Mouse (Mus musculus) heart, embryonic 15.5 days (tissue): ENCODE measurements around the gene Ropn1l. TPM values are rescaled to one million over a fixed set of nuclear protein-coding genes. Genes with fewer than 3 reads are reported as not detected.

Experiments
- ATAC-seq: fragments of 200-750 bp; cut with Nextera tagmentation; replicated peaks from 2 replicates; pipeline ENCODE4 v1.8.0; 2017; ENCODE audit warnings: low read depth, moderate TSS enrichment; ENCODE audit not compliant: insufficient number of reproducible peaks, insufficient read depth, low FRiP score
- H3K27ac ChIP-seq: fragments of 300-500 bp; sonication (generic); 2 replicates; pipeline ENCODE4 v1.5.1; 2015; ENCODE audit warnings: mild to moderate bottlenecking, inconsistent platforms
- H3K27me3 ChIP-seq: fragments of 300-500 bp; sonication (generic); 2 replicates; pipeline ENCODE4 v1.6.1; 2015; ENCODE audit warnings: inconsistent platforms
- H3K36me3 ChIP-seq: fragments of 300-500 bp; sonication (generic); 2 replicates; pipeline ENCODE4 v1.6.1; 2015; ENCODE audit warnings: mild to moderate bottlenecking, inconsistent platforms
- H3K4me1 ChIP-seq: fragments of 300-500 bp; sonication (generic); replicated peaks from 2 replicates; pipeline ENCODE4 v1.6.1; 2015; ENCODE audit warnings: inconsistent platforms
- H3K4me2 ChIP-seq: fragments of 300-500 bp; sonication (generic); 2 replicates; pipeline ENCODE4 v1.6.1; 2015; ENCODE audit warnings: inconsistent platforms, mild to moderate bottlenecking, moderate library complexity
- H3K4me3 ChIP-seq: fragments of 300-500 bp; sonication (generic); 2 replicates; pipeline ENCODE4 v1.5.1; 2015; ENCODE audit warnings: mild to moderate bottlenecking, inconsistent platforms
- H3K9ac ChIP-seq: fragments of 300-500 bp; sonication (generic); 2 replicates; pipeline ENCODE4 v1.6.1; 2015; ENCODE audit warnings: mild to moderate bottlenecking, inconsistent platforms
- H3K9me3 ChIP-seq: fragments of 300-500 bp; sonication (generic); replicated peaks from 2 replicates; pipeline ENCODE4 v1.6.1; 2016; ENCODE audit warnings: inconsistent platforms
- WGBS: fragments of 180-500 bp; shearing (Covaris S2); methylation state at CpG from one replicate; pipeline ENCODE4 v1.1.7; 2015; ENCODE audit warnings: mixed read lengths; 5-methylcytosine and 5-hydroxymethylcytosine counted together
- polyA plus RNA-seq: library from polyadenylated mRNA; unstranded; fragments of >200 nt; fragmentation: Nextera tagmentation; extraction: Ambion mirVana; gene quantifications from 2 replicates; pipeline ENCODE4 v1.2.1, GENCODE M21; 2015

Ropn1l gene
- polyA plus RNA-seq, 1 experiment from 2014 or later, result 1.7 TPM

DNA sequence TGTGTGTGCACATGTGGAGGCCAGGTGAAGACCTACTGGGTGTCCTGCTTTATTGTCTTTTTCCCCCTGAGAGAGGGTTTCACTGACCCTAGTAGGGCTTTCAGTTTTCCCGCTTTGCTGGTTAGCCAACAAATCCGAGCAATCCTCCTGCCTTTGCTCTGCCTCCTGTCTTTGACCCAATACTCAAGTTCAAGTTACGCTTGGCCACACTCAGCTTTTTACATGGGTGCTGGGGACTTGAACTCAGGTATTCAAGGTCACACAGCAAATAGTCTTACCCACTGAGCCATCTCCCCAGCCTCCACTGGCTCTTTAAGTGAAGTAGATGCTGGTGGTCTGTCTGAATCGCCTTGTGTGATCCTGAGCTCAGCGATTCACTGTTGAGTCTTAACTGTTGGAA is 46.7 kb downstream of the Ropn1l start:
- Histone ChIP-seq H3K4me2 (no peak overlapping the region), H3K4me3 (no peak overlapping the region), H3K27me3 (no peaks in the 10 kb centered on the region), H3K4me1 (peaks cover 4% of the 10 kb centered on the region; the same call in 1 of the 2 replicates), H3K9me3 (no peaks in the 10 kb centered on the region), H3K9ac (no peak overlapping the region), H3K36me3 (no peaks in the 10 kb centered on the region), H3K27ac (no peak overlapping the region)
- WGBS, result 85% methylated on average over 5 of the region's 5 CpGs
- no peak for ATAC-seq

DNA sequence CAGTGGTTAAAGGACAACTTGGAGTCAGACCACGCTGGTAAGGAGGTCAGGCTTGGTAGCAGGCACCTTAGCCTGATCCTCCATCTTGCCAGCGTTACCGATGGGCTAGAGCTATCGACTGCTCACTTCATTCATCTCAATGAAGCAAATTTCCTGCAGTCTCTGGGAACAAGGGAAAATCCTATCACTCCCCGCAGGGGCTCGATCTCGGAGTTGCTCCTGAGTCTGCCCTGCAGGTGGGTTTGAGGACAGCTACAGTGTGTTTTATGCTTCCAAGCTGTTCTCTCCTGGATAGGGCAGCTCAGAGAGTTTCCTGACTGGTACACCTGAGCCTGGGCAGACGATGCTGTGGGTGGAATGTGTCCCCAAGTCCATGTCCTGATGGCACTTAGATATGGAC is 49.2 kb downstream of the Ropn1l start:
- Histone ChIP-seq H3K9ac (no peak overlapping the region), H3K4me3 (no peak overlapping the region)
- 84% methylated on average over 8 of the region's 8 CpGs for WGBS

DNA sequence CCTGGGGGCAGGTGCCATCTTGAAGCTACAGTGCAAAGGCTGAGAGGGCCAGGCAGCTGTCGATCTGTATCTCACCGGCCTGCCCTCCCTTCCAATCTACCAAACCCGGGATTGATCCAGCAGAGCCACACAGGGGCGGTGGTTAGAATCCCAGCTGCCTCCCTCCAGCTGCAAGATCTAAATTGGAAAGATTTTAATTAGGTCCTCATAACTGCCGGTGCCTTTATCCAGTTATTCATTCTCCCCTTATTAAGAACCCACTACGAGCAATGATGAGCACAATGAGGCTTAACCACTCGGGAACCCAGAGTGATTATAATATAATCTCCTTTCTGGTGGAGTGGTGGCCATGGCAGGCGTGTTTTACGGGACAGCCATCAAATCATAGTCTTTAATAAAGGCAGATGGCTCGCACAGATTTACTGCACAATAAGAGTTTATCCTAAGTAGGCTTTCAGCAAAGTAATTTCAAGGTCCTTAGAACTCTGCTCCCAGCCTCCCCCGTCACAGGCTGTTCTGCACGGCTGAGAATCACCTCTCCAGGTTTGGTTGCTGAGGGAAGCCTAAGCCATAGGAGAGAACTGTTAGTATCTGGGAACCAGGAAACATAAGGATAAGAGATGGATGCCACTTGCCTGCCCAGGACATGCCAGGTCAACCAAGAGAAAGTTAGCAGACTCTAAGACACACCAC is 51.2 kb downstream of the Ropn1l start:
- no peak for ATAC-seq
- no peak overlapping the region for H3K4me2 ChIP-seq
- no peak overlapping the region for H3K9ac ChIP-seq
- H3K27me3 ChIP-seq, result no peaks in the 10 kb centered on the region
- H3K36me3 ChIP-seq, result no peaks in the 10 kb centered on the region
- peaks cover 7% of the 10 kb centered on the region; the same call in 1 of the 2 replicates for H3K4me1 ChIP-seq
- WGBS, result 79% methylated on average over 12 of the region's 12 CpGs
- H3K4me3 ChIP-seq, result no peak overlapping the region
- H3K27ac ChIP-seq, result no peak overlapping the region
- H3K9me3 ChIP-seq, result no peaks in the 10 kb centered on the region

More for the DNA sequence above, 49.2 kb downstream of the Ropn1l start:
- Histone ChIP-seq H3K9me3 (no peaks in the 10 kb centered on the region), H3K27me3 (no peaks in the 10 kb centered on the region), H3K4me1 (peaks cover 8% of the 10 kb centered on the region; the same call in 1 of the 2 replicates), H3K27ac (no peak overlapping the region), H3K36me3 (no peaks in the 10 kb centered on the region), H3K4me2 (no peak overlapping the region)
- ATAC-seq, result no peak

DNA sequence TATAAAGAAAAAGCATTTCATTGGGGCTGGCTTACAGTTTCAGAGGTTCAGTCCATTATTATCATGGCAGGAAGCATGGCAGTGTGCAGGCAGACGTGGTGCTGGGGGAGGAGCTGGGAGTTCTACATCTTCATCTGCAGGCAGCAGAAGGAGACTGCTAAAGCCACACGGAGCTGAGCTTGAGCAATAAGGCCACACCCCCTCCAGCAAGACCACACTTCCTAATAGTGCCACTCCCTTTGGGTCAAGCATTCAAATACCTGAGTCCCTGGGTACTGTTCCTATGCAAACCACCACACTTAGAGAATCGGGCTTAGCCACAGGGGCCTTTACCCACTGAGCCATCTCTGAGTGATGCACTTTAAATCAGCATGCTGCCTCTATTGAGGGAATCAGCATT is 52.6 kb downstream of the Ropn1l start:
- WGBS, result 51% methylated on average over 3 of the region's 3 CpGs
- Histone ChIP-seq H3K9me3 (no peaks in the 10 kb centered on the region), H3K27ac (no peak overlapping the region), H3K4me2 (no peak overlapping the region), H3K36me3 (no peaks in the 10 kb centered on the region), H3K9ac (no peak overlapping the region), H3K27me3 (no peaks in the 10 kb centered on the region), H3K4me3 (no peak overlapping the region), H3K4me1 (peaks cover 18% of the 10 kb centered on the region)
- no peak for ATAC-seq

DNA sequence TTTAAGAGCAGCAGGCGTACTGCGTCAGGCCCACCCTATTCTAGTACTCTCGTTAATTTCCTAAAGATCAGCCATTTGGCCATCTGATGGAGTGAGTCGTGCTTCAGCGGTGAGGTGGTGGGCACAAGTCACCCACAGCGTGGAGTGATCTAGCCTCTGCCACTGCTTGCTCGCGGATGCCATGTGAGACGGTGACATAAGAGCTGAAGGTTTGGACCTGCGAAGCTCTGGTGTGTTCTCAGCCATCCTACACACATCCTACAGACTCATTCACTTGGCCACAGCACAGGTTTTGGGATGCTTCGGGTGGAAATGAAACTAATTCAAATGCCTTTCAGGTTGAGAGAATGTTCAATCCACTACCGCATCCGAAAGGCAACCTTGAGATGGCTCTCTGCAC is 54.8 kb downstream of the Ropn1l start:
- Histone ChIP-seq H3K9ac (no peak overlapping the region), H3K27me3 (no peaks in the 10 kb centered on the region), H3K9me3 (no peaks in the 10 kb centered on the region), H3K36me3 (no peaks in the 10 kb centered on the region), H3K27ac (no peak overlapping the region), H3K4me2 (no peak overlapping the region), H3K4me1 (peaks cover 23% of the 10 kb centered on the region), H3K4me3 (no peak overlapping the region)
- ATAC-seq, result no peak
- 94% methylated on average over 13 of the region's 13 CpGs for WGBS

DNA sequence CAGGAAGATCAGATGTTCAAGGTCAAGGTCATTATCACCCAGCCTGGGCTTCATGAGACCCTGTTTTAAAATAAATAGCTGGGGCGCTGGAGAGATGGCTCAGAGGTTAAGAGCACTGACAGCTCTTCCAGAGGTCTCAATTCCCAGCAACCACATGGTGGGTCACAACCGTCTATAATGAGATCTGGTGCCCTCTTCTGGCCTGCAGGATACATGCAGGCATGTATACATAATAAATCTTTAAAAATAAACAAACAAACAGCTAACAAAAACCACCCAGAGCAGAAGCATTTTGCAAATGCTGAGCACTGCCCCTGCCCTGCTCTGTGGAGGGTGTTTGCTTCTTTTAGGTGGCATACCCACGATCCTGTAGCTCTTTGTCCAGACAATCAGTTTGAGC is 56.2 kb downstream of the Ropn1l start:
- no peaks in the 10 kb centered on the region for H3K36me3 ChIP-seq
- no peaks in the 10 kb centered on the region for H3K9me3 ChIP-seq
- H3K27me3 ChIP-seq, result no peaks in the 10 kb centered on the region
- WGBS, result 83% methylated on average over 3 of the region's 3 CpGs
- no peak overlapping the region for H3K4me3 ChIP-seq
- H3K9ac ChIP-seq, result no peak overlapping the region
- H3K4me2 ChIP-seq, result no peak overlapping the region
- peak overlapping the region; percentile 92 for H3K27ac ChIP-seq
- no peak for ATAC-seq
- H3K4me1 ChIP-seq, result peaks cover 27% of the 10 kb centered on the region

DNA sequence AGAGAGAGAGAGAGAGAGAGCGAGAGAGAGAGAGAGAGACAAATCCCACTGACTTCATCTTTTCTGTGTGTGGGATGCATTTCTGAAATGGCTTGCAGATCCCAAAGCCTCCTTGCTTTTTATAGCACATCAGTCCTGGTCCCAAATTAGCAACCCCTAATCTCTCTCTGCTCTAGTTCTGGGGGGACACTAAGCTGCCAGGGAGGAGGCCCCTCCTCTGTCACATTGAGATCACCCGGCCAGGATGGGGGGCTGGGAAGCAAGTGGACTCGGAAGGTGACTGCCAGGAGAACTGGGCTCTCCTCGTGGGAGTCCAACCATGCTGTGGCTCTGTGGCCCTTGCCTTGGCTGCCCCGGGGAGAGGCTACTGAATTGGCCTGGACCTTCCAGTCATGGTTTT is 56.8 kb downstream of the Ropn1l start:
- Histone ChIP-seq H3K4me3 (no peak overlapping the region), H3K9me3 (no peaks in the 10 kb centered on the region), H3K27me3 (no peaks in the 10 kb centered on the region), H3K4me1 (peaks cover 31% of the 10 kb centered on the region), H3K9ac (no peak overlapping the region), H3K27ac (peak overlapping the region; percentile 92), H3K4me2 (peak overlapping the region; percentile 24), H3K36me3 (no peaks in the 10 kb centered on the region)
- WGBS, result 41% methylated on average over 5 of the region's 5 CpGs
- peak; percentile 80 for ATAC-seq

DNA sequence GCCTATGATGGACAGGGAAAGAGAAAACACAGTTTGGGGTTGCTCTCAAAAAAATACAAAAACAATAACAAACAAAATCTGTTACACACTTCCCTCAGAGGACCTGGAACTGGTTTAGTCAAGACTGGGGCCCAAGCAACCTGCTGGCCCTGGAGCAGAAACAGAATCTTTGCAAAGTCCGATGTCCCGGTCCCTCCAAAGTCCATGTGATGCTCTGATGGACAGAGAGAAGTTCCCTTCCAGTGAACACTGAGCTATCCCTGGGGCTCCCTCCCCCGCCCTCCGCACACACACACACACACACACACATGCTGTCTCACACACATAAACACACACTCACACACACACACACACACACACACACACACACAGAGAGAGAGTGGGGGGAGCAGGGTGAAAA is 57.6 kb downstream of the Ropn1l start:
- Histone ChIP-seq H3K27ac (peak overlapping the region; percentile 92), H3K4me1 (peaks cover 31% of the 10 kb centered on the region), H3K4me2 (no peak overlapping the region), H3K9me3 (no peaks in the 10 kb centered on the region), H3K4me3 (no peak overlapping the region), H3K9ac (no peak overlapping the region), H3K27me3 (no peaks in the 10 kb centered on the region), H3K36me3 (no peaks in the 10 kb centered on the region)
- no peak for ATAC-seq
- 62% methylated on average over 4 of the region's 4 CpGs for WGBS

DNA sequence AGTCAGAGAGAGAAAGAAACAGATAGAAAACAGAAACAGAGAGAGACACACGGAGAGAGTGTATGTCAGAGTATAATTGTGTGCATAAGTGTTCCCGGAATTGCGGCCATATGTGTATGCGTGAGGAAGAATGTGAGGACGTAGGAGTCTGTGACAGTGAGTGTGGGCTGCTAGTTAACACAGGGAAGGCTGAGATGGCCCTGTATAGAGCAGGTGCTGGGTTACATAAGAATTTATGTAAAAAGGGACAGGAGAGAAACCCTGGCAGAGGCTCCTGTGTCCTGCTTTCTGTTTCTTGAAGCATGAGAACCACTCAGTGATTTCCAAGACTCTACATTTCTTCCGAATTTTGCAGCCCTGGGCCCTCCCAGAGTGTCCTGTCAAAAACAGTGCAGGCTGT is 60.1 kb downstream of the Ropn1l start:
- no peak for ATAC-seq
- WGBS, result 76% methylated on average over 6 of the region's 6 CpGs
- H3K9me3 ChIP-seq, result no peaks in the 10 kb centered on the region

DNA sequence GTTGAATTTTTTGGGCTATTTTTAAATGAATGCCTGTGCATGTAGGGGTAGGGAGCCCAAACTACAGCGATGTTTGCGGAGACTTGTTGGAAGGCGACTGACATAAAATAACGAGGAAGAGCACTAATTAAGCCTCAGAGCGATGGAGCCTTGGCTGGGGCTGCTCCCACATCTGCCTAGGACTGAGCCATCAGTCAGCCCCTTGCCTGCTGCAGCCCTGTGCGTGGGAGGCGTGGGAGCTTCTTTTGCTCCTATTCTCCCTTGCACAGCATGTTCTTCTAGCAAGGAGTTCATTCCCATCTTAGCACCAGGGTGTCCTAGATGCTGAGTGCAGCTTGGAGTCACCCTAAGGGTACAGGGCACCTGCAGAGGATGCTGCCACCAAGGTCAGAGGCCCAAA is 60.8 kb downstream of the Ropn1l start:
- Histone ChIP-seq H3K36me3 (no peaks in the 10 kb centered on the region), H3K27me3 (no peaks in the 10 kb centered on the region), H3K4me1 (peaks cover 27% of the 10 kb centered on the region), H3K4me3 (no peak overlapping the region), H3K9ac (no peak overlapping the region), H3K4me2 (no peak overlapping the region), H3K27ac (no peak overlapping the region), H3K9me3 (no peaks in the 10 kb centered on the region)
- 72% methylated on average over 7 of the region's 7 CpGs for WGBS
- ATAC-seq, result no peak

More for the DNA sequence above, 60.1 kb downstream of the Ropn1l start:
- Histone ChIP-seq H3K4me2 (no peak overlapping the region), H3K27me3 (no peaks in the 10 kb centered on the region), H3K27ac (no peak overlapping the region), H3K36me3 (no peaks in the 10 kb centered on the region), H3K4me1 (peaks cover 27% of the 10 kb centered on the region), H3K4me3 (no peak overlapping the region), H3K9ac (no peak overlapping the region)

DNA sequence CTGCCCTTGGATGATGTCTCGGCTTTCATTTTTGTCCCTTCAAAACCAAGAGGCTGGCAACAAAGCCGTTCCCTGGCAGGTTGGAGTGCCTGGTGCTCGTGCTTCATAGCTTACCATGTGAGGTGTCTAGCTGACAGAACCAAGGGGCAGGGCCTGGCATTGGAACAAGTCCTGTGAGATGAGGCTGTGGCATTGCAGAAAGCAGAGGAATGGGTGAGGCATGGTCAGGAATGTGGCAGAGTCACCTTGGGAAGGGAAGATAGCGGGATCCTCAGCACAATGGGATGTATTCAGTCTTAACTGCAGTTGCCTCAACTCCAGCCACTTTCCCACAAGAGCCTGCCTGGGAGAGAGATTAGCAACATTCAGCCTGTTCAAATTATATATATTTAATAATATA is 61.4 kb downstream of the Ropn1l start:
- Histone ChIP-seq H3K9ac (no peak overlapping the region), H3K27ac (peak overlapping the region; percentile 28; the same call in 1 of the 2 replicates), H3K4me3 (no peak overlapping the region), H3K9me3 (no peaks in the 10 kb centered on the region), H3K36me3 (no peaks in the 10 kb centered on the region), H3K27me3 (no peaks in the 10 kb centered on the region), H3K4me1 (peaks cover 22% of the 10 kb centered on the region), H3K4me2 (no peak overlapping the region)
- WGBS, result 59% methylated on average over 4 of the region's 4 CpGs
- ATAC-seq, result no peak
